Mouse (Mus musculus): Measurements from ENCODE around the gene Tnfsf15. TPM values are rescaled to one million over a fixed set of nuclear protein-coding genes. Genes with fewer than 3 reads are reported as not detected.

The Tnfsf15 gene
- polyA plus RNA-seq, 2 experiments = 0.02 to 0.08 TPM

DNA sequence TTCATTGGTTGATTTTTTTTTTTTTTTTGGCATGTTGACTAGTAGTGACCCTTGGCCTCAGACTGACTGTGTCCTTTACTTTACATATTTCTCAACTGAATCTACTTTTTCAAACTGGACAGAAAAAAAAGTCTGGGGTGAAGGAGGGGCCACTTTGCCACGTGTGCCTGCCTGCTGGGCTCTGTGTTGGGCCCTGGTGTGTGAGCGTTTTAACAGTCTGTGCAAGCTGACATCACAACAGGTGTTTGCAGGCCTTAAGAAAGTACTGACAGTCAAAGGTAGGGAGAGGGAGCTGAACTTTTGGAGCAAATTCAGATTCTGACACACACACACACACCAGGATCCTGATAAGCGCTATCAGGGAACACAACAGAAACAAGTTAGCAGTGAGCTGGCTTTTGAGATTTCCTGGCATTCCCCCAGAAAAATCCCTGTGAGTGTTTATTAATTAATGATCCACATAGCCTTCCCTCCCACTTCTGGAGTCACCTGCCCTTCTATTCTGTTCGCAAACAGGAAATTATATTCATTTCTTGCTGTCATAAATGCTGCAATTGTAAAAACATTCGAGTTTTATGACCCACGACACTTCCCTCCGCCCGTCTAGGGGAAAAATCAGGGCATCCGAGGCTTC is 6.4 kb downstream of the Tnfsf15 start:
- Histone ChIP-seq H3K4me1 (replicated peaks; ENCODE audit: control insufficient read depth in 2 of 2, insufficient read depth in 2 of 2, low read length in 1 of 2) (no peaks in the 10 kb centered on the region), H3K4me3 (ENCODE audit: insufficient read depth in 1 of 2, low read depth in 2 of 2, low read length in 2 of 2) (no peak overlapping the region), H3K27ac (no peak overlapping the region), H3K4me2 (ENCODE audit: low read depth) (no peak overlapping the region), H3K9ac (replicated peaks) (no peak overlapping the region), H3K36me3 (replicated peaks; ENCODE audit: control insufficient read depth, insufficient read depth, low read depth) (no peaks in the 10 kb centered on the region), H3K9me3 (ENCODE audit: control insufficient read depth, low read length) (no peaks in the 10 kb centered on the region), H3K27me3 (ENCODE audit: control insufficient read depth, insufficient read depth, low read length) (no peaks in the 10 kb centered on the region)
- ATAC-seq (ENCODE audit: insufficient read depth) (no peak), DNase-seq (ENCODE audit: low read depth in 3 of 3, low spot score in 3 of 3) (no peak)
- WGBS (ENCODE audit: insufficient replicate concordance) = 51% methylated on average over 9 of the region's 9 CpGs
- TF ChIP-seq EP300 (IDR thresholded peaks at IDR 0.05; ENCODE audit: low read depth) = no peak
- no peak for TF ChIP-seq CTCF (IDR thresholded peaks at IDR 0.05; ENCODE audit: low read depth)

DNA sequence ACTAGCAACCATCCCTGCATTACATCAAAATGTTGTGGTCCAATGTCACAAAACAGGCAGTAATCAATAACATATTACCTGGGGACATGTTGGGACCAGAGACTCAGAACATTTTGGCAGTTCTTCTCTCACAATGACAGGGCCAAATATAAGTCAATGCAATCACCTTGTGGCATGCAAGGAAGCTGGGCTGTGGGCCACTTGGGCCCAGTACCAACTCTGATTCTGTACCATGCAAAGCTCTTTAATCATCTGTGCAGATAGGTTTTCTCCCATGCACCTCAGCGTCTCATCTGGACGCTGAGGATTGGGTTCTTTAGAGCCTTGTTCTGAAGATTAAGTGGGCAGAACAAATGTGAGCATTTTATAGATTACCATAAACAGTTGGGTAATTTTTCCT is 13.6 kb downstream of the Tnfsf15 start:
- H3K4me3 ChIP-seq (ENCODE audit: insufficient read depth in 1 of 2, low read depth in 2 of 2, low read length in 2 of 2) = no peak overlapping the region
- ATAC-seq (ENCODE audit: insufficient read depth) = no peak
- no peaks in the 10 kb centered on the region for H3K9me3 ChIP-seq (ENCODE audit: control insufficient read depth, low read length)
- no peak overlapping the region for H3K4me2 ChIP-seq (ENCODE audit: low read depth)
- H3K4me1 ChIP-seq (replicated peaks; ENCODE audit: control insufficient read depth in 2 of 2, insufficient read depth in 2 of 2, low read length in 1 of 2) = no peaks in the 10 kb centered on the region
- TF ChIP-seq CTCF (IDR thresholded peaks at IDR 0.05; ENCODE audit: low read depth) (no peak), EP300 (IDR thresholded peaks at IDR 0.05; ENCODE audit: low read depth) (no peak)
- no peak for DNase-seq (ENCODE audit: low read depth in 3 of 3, low spot score in 3 of 3)
- 52% methylated on average over 2 of the region's 2 CpGs for WGBS (ENCODE audit: insufficient replicate concordance)
- no peaks in the 10 kb centered on the region for H3K27me3 ChIP-seq (ENCODE audit: control insufficient read depth, insufficient read depth, low read length)
- H3K27ac ChIP-seq = no peak overlapping the region
- no peaks in the 10 kb centered on the region for H3K36me3 ChIP-seq (replicated peaks; ENCODE audit: control insufficient read depth, insufficient read depth, low read depth)
- H3K9ac ChIP-seq (replicated peaks) = no peak overlapping the region

DNA sequence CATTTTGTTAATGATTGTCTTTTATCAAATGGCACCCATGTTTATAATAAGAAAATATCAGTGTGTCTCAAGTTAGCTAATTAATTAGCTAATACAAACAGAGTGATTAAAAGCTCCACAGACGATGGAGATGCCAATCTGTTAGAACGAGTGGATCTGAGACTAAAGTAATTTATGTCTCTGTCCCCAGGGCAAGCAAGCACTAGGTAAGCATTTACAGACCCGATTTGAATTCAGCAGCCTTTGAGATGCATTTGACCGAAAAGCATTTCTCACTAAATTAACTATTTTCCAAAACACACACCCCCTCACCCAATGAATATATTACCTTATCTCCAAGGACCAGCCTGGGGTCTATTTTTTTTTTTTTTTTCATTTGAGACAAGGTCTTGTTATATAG is 18.2 kb downstream of the Tnfsf15 start:
- H3K9me3 ChIP-seq (ENCODE audit: control insufficient read depth, low read length) = no peaks in the 10 kb centered on the region
- H3K27me3 ChIP-seq (ENCODE audit: control insufficient read depth, insufficient read depth, low read length) = no peaks in the 10 kb centered on the region
- H3K9ac ChIP-seq (replicated peaks) = no peak overlapping the region
- no peaks in the 10 kb centered on the region for H3K36me3 ChIP-seq (replicated peaks; ENCODE audit: control insufficient read depth, insufficient read depth, low read depth)
- no peaks in the 10 kb centered on the region for H3K4me1 ChIP-seq (replicated peaks; ENCODE audit: control insufficient read depth in 2 of 2, insufficient read depth in 2 of 2, low read length in 1 of 2)
- H3K4me2 ChIP-seq (ENCODE audit: low read depth) = no peak overlapping the region
- no peak for TF ChIP-seq EP300 (IDR thresholded peaks at IDR 0.05; ENCODE audit: low read depth)
- no peak for TF ChIP-seq CTCF (IDR thresholded peaks at IDR 0.05; ENCODE audit: low read depth)
- WGBS (ENCODE audit: insufficient replicate concordance) = 55% methylated on average over 4 of the region's 4 CpGs
- no peak for DNase-seq (ENCODE audit: low read depth in 3 of 3, low spot score in 3 of 3)
- ATAC-seq (ENCODE audit: insufficient read depth) = no peak
- H3K4me3 ChIP-seq (ENCODE audit: insufficient read depth in 1 of 2, low read depth in 2 of 2, low read length in 2 of 2) = no peak overlapping the region
- no peak overlapping the region for H3K27ac ChIP-seq

DNA sequence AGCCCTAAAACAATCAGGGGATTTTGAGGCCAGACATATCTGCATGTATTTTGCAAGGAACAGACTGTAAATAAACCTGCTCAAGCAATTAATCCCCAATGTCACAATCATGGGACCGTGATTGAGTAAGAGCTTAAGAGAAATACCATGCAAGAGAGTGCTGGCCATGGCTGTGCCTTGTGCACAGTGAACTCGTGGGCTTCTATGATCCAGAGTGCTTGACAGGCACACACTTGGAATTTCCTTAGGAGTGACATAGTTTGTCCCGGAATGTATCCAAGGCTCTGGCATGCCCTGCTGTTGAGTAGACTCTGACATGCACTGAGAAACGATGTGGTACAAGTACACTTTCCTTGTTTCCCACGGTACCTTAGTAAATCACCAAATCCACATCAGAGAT is 18.9 kb downstream of the Tnfsf15 start:
- TF ChIP-seq CTCF (IDR thresholded peaks at IDR 0.05; ENCODE audit: low read depth) (no peak), EP300 (IDR thresholded peaks at IDR 0.05; ENCODE audit: low read depth) (no peak)
- Histone ChIP-seq H3K4me1 (replicated peaks; ENCODE audit: control insufficient read depth in 2 of 2, insufficient read depth in 2 of 2, low read length in 1 of 2) (no peaks in the 10 kb centered on the region), H3K9ac (replicated peaks) (no peak overlapping the region), H3K36me3 (replicated peaks; ENCODE audit: control insufficient read depth, insufficient read depth, low read depth) (no peaks in the 10 kb centered on the region), H3K27ac (no peak overlapping the region), H3K27me3 (ENCODE audit: control insufficient read depth, insufficient read depth, low read length) (no peaks in the 10 kb centered on the region), H3K4me3 (ENCODE audit: insufficient read depth in 1 of 2, low read depth in 2 of 2, low read length in 2 of 2) (no peak overlapping the region), H3K4me2 (ENCODE audit: low read depth) (no peak overlapping the region), H3K9me3 (ENCODE audit: control insufficient read depth, low read length) (no peaks in the 10 kb centered on the region)
- no peak for ATAC-seq (ENCODE audit: insufficient read depth)
- DNase-seq (ENCODE audit: low read depth in 3 of 3, low spot score in 3 of 3) = no peak
- WGBS (ENCODE audit: insufficient replicate concordance) = 55% methylated on average over 5 of the region's 5 CpGs

DNA sequence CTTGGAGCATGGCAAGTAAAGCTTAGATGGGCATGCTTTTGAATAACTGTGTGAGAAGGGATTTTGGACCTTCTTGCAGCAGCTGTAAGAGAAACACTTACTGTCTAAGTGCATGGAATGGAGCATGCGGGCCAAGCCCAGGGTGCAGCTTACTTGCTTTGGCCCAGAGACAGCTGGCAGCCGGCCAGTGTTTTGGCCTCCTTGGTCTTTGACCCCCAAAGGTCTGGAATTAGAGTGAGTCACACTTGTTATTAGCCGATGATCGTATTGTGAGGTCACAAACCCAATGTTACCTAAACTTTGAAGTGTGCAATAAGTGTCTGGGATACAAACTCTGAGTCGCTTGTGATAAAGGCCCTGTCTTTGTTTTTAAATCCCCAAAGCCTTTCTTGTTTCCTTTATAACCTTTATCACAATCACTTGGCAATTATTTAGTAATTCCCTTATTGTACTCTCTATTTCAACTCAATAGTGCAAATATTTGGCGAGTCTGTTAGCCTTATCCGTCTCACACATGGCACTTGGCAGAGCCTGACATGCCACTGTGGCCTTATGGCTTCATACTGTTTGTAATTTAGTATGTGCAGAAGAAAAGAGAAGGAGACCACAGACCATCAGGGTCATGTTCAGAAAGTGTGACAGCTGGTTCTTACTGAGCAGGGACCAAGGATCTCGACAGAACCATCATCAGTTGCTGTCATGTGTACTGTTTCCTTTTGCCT is 26.8 kb downstream of the Tnfsf15 start:
- no peak overlapping the region for H3K27ac ChIP-seq
- peak in 2 of 3 experiments; percentile 3 to 6 for DNase-seq (ENCODE audit: low read depth in 3 of 3, low spot score in 3 of 3)
- H3K4me3 ChIP-seq (ENCODE audit: insufficient read depth in 1 of 2, low read depth in 2 of 2, low read length in 2 of 2) = no peak overlapping the region
- 54% methylated on average over 8 of the region's 8 CpGs for WGBS (ENCODE audit: insufficient replicate concordance)
- no peaks in the 10 kb centered on the region for H3K4me1 ChIP-seq (replicated peaks; ENCODE audit: control insufficient read depth in 2 of 2, insufficient read depth in 2 of 2, low read length in 1 of 2)
- no peak overlapping the region for H3K4me2 ChIP-seq (ENCODE audit: low read depth)
- TF ChIP-seq CTCF (IDR thresholded peaks at IDR 0.05; ENCODE audit: low read depth) (no peak), EP300 (IDR thresholded peaks at IDR 0.05; ENCODE audit: low read depth) (no peak)
- H3K36me3 ChIP-seq (replicated peaks; ENCODE audit: control insufficient read depth, insufficient read depth, low read depth) = no peaks in the 10 kb centered on the region
- H3K9me3 ChIP-seq (ENCODE audit: control insufficient read depth, low read length) = no peaks in the 10 kb centered on the region
- no peaks in the 10 kb centered on the region for H3K27me3 ChIP-seq (ENCODE audit: control insufficient read depth, insufficient read depth, low read length)
- no peak for ATAC-seq (ENCODE audit: insufficient read depth)
- no peak overlapping the region for H3K9ac ChIP-seq (replicated peaks)
